Mouse (Mus musculus): Measurements from ENCODE around the gene Stk35. TPM values are rescaled to one million over a fixed set of nuclear protein-coding genes. Genes with fewer than 3 reads are reported as not detected.

Stk35 gene
- polyA plus RNA-seq, 1 experiment from 2014 or later, result 7.2 TPM

- 0 out of 2 replicates have a peak, but pooled peaks have one; percentile 2 for TF ChIP-seq CTCF (IDR thresholded peaks at IDR 0.05; ENCODE audit: low read depth)
- no peaks in the 10 kb centered on the region; the same call in 1 of the 2 replicates for H3K36me3 ChIP-seq (ENCODE audit: insufficient read depth, low read length)
- under 1% methylated on average over 62 of the region's 73 CpGs for WGBS
- peak overlapping the region; percentile 92 for H3K4me3 ChIP-seq (replicated peaks; ENCODE audit: low read depth, low read length)
- no peaks in the 10 kb centered on the region for H3K9me3 ChIP-seq (replicated peaks; ENCODE audit: low read length)
- H3K9ac ChIP-seq (ENCODE audit: low read depth, low read length), result peak overlapping the region; percentile 83
- peaks cover 18% of the 10 kb centered on the region for H3K4me1 ChIP-seq (replicated peaks; ENCODE audit: insufficient read depth, low read length)
- H3K27ac ChIP-seq, result peak overlapping the region; percentile 93
- peak overlapping the region; percentile 91 for H3K4me2 ChIP-seq (ENCODE audit: low read length)
- DNase-seq (ENCODE audit: low spot score) (peak; percentile 88), ATAC-seq (replicated peaks; ENCODE audit: low FRiP score, low read depth) (peak; percentile 80)
- no peaks in the 10 kb centered on the region for H3K27me3 ChIP-seq (ENCODE audit: insufficient read depth, low read length)
These were observed 1.1 kb downstream of the Stk35 start for GRCm38 (mm10) chr2:129801231-129802029.

GRCm38 (mm10) chr2:129805486-129805885 is 5.2 kb downstream of the Stk35 start:
- no peak overlapping the region for H3K4me2 ChIP-seq (ENCODE audit: low read length)
- TF ChIP-seq CTCF (IDR thresholded peaks at IDR 0.05; ENCODE audit: low read depth), result no peak
- ATAC-seq (replicated peaks; ENCODE audit: low FRiP score, low read depth) (no peak), DNase-seq (ENCODE audit: low spot score) (no peak)
- peaks cover 18% of the 10 kb centered on the region for H3K4me1 ChIP-seq (replicated peaks; ENCODE audit: insufficient read depth, low read length)
- no peak overlapping the region for H3K27ac ChIP-seq
- no peaks in the 10 kb centered on the region for H3K27me3 ChIP-seq (ENCODE audit: insufficient read depth, low read length)
- WGBS, result 84% methylated on average over 4 of the region's 4 CpGs
- H3K9ac ChIP-seq (ENCODE audit: low read depth, low read length), result no peak overlapping the region
- H3K36me3 ChIP-seq (ENCODE audit: insufficient read depth, low read length), result peaks cover 9% of the 10 kb centered on the region; the same call in 1 of the 2 replicates
- no peaks in the 10 kb centered on the region for H3K9me3 ChIP-seq (replicated peaks; ENCODE audit: low read length)
- no peak overlapping the region for H3K4me3 ChIP-seq (replicated peaks; ENCODE audit: low read depth, low read length)

DNA sequence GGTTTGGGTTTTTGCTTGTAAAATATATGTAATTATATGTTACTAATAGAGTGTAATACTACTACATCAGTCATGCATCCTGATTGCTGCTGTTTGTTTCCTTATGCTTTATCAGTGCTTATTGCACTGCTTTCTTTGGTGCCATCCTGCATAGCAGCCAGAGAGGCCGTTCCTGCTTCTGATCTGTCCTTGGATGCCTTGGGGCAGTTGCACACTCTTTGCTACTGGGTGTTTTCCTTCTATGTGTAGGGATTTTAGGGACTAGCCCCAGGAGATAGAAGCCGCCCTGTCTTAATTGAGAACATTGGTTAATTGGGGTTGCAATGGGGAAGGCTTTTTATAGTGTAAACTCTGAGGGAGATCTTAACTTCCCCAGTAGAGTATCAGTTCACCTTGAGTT is 6.2 kb downstream of the Stk35 start:
- no peak overlapping the region for H3K27ac ChIP-seq
- ATAC-seq (replicated peaks; ENCODE audit: low FRiP score, low read depth) (no peak), DNase-seq (ENCODE audit: low spot score) (no peak)
- H3K4me1 ChIP-seq (replicated peaks; ENCODE audit: insufficient read depth, low read length), result peaks cover 18% of the 10 kb centered on the region
- H3K27me3 ChIP-seq (ENCODE audit: insufficient read depth, low read length), result no peaks in the 10 kb centered on the region
- no peak overlapping the region for H3K4me2 ChIP-seq (ENCODE audit: low read length)
- no peak overlapping the region for H3K9ac ChIP-seq (ENCODE audit: low read depth, low read length)
- no peak for TF ChIP-seq CTCF (IDR thresholded peaks at IDR 0.05; ENCODE audit: low read depth)
- 91% methylated on average over 2 of the region's 2 CpGs for WGBS
- H3K36me3 ChIP-seq (ENCODE audit: insufficient read depth, low read length), result peaks cover 18% of the 10 kb centered on the region
- H3K4me3 ChIP-seq (replicated peaks; ENCODE audit: low read depth, low read length), result no peak overlapping the region
- H3K9me3 ChIP-seq (replicated peaks; ENCODE audit: low read length), result no peaks in the 10 kb centered on the region

DNA sequence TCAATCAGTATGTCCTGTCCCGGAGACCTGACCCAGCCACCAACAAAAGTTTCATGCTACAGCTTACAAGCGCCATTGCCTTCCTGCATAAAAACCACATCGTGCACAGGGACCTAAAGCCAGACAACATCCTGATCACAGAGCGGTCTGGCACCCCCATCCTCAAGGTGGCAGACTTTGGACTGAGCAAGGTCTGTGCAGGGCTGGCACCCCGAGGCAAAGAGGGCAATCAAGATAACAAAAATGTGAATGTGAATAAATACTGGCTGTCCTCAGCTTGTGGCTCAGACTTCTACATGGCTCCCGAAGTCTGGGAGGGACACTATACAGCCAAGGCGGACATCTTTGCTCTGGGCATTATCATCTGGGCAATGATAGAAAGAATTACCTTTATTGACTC is 10.2 kb downstream of the Stk35 start:
- H3K4me3 ChIP-seq (replicated peaks; ENCODE audit: low read depth, low read length), result no peak overlapping the region
- no peaks in the 10 kb centered on the region for H3K9me3 ChIP-seq (replicated peaks; ENCODE audit: low read length)
- H3K27ac ChIP-seq, result no peak overlapping the region
- DNase-seq (ENCODE audit: low spot score), result no peak
- no peaks in the 10 kb centered on the region for H3K4me1 ChIP-seq (replicated peaks; ENCODE audit: insufficient read depth, low read length)
- H3K36me3 ChIP-seq (ENCODE audit: insufficient read depth, low read length), result peaks cover 21% of the 10 kb centered on the region
- H3K27me3 ChIP-seq (ENCODE audit: insufficient read depth, low read length), result no peaks in the 10 kb centered on the region
- no peak overlapping the region for H3K4me2 ChIP-seq (ENCODE audit: low read length)
- no peak for ATAC-seq (replicated peaks; ENCODE audit: low FRiP score, low read depth)
- 96% methylated on average over 7 of the region's 7 CpGs for WGBS
- no peak for TF ChIP-seq CTCF (IDR thresholded peaks at IDR 0.05; ENCODE audit: low read depth)
- no peak overlapping the region for H3K9ac ChIP-seq (ENCODE audit: low read depth, low read length)

DNA sequence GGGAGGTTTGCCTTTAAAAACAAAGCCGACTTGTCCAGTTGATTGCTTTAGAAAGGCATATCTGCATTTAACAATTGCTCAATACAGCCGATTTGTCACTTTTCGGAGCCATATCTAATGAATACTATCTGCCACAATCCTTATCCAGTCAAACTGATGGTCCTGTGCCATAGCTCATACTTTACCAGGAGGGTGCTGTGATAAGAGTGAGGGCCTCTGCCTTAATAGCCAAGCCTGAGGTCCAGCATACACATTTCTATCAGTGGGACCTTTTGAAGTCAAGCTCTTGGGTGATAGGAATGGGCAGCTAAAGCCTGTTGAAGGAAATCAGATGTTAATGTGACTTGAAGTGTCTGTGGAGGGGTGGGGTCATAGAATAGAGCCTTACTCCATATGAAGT is 13.7 kb downstream of the Stk35 start:
- H3K4me1 ChIP-seq (replicated peaks; ENCODE audit: insufficient read depth, low read length), result no peaks in the 10 kb centered on the region
- WGBS, result 95% methylated on average over 3 of the region's 3 CpGs
- no peak overlapping the region for H3K9ac ChIP-seq (ENCODE audit: low read depth, low read length)
- peaks cover 25% of the 10 kb centered on the region for H3K36me3 ChIP-seq (ENCODE audit: insufficient read depth, low read length)
- no peak overlapping the region for H3K4me3 ChIP-seq (replicated peaks; ENCODE audit: low read depth, low read length)
- H3K27me3 ChIP-seq (ENCODE audit: insufficient read depth, low read length), result no peaks in the 10 kb centered on the region
- no peaks in the 10 kb centered on the region for H3K9me3 ChIP-seq (replicated peaks; ENCODE audit: low read length)
- H3K27ac ChIP-seq, result no peak overlapping the region
- no peak for DNase-seq (ENCODE audit: low spot score)
- H3K4me2 ChIP-seq (ENCODE audit: low read length), result no peak overlapping the region
- no peak for TF ChIP-seq CTCF (IDR thresholded peaks at IDR 0.05; ENCODE audit: low read depth)
- ATAC-seq (replicated peaks; ENCODE audit: low FRiP score, low read depth), result no peak

DNA sequence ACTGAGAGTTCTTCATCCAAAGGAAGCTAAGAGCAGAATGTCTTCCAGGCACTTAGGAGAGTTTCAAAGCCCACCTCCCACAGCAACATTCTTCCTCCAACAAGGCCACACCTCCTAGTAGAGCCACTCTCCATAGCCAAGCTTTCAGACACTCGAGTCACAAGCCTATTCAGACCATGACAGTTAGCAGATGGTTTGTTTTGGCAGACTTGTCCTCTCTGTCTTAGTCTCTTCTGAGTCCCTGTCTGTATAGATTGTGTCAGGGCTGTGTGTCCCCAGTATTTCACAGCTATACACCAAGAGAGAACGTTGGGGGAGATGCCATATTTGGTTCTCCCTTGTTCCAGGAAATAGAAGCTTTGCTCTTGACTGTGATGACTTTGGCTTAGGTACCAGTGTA is 14.8 kb downstream of the Stk35 start:
- no peak for TF ChIP-seq CTCF (IDR thresholded peaks at IDR 0.05; ENCODE audit: low read depth)
- Histone ChIP-seq H3K27ac (no peak overlapping the region), H3K9ac (ENCODE audit: low read depth, low read length) (no peak overlapping the region), H3K4me1 (replicated peaks; ENCODE audit: insufficient read depth, low read length) (0 out of 2 replicates have a peak, but pooled peaks cover 2% of the 10 kb centered on the region), H3K4me2 (ENCODE audit: low read length) (no peak overlapping the region), H3K36me3 (ENCODE audit: insufficient read depth, low read length) (peaks cover 20% of the 10 kb centered on the region), H3K9me3 (replicated peaks; ENCODE audit: low read length) (no peaks in the 10 kb centered on the region), H3K27me3 (ENCODE audit: insufficient read depth, low read length) (no peaks in the 10 kb centered on the region), H3K4me3 (replicated peaks; ENCODE audit: low read depth, low read length) (no peak overlapping the region)
- ATAC-seq (replicated peaks; ENCODE audit: low FRiP score, low read depth), result no peak
- no peak for DNase-seq (ENCODE audit: low spot score)
- 61% methylated on average over 2 of the region's 2 CpGs for WGBS

Data from kidney, postnatal 0 days (tissue).